Mouse (Mus musculus) MN1 (cell line): ENCODE data around the gene Pcbp2.

Source experiments
- DNase-seq: peaks from one replicate; pipeline ENCODE4 v3.0.0-alpha.2; 2016; ENCODE audit warnings: low spot score

Gene Pcbp2

DNA sequence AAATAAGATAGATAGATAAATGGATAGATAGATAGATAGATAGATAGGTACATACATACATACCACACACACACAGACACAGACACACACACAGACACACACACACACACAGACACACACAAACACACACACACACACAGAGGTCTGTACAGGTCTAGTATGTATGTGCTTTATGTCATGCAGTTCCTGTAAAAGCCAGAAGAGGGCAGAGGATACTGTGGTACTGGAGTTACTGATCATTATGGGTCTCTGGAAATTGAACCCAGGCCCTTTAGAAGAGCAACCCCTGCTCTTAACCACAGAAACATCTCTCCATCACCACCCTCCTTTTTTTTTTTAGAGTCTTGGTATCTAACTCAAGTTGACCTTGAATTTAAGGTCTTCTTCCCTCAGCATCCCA, 6.7 kb upstream of the Pcbp2 start:
- peak; percentile 56 for DNase-seq

DNA sequence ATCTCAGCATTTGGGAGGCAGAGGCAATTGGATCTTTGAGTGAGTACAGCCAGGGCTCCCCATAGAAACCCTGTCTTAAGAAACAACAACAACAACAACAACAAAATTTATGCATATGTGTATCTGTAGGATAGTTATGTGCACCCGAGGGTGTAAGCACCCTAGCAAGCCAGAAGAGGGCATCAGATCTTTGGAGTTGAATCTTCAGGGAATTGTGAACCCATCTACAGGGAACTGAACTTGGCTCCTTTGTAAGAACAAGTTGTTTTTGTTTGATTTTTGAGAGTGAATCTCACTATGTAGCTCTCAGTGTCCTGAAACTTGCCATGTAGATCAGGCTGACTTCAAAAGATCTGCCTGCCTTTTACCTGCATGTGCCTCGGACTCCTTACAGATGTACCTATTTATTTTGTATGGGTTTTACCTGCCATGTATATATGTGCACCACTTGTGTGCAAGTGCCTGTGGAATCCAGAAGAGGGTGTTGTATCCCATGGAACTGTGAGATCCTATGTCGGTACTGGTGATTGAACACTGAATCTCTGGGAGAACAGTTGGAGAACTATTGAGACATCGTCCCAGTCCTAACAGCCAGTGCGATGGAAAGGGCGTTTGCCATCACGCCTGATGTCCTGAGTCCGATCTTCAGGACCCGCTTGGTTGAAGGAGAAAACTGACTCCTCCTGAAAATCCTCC, 1.5 kb upstream of the Pcbp2 start:
- no peak for DNase-seq

DNA sequence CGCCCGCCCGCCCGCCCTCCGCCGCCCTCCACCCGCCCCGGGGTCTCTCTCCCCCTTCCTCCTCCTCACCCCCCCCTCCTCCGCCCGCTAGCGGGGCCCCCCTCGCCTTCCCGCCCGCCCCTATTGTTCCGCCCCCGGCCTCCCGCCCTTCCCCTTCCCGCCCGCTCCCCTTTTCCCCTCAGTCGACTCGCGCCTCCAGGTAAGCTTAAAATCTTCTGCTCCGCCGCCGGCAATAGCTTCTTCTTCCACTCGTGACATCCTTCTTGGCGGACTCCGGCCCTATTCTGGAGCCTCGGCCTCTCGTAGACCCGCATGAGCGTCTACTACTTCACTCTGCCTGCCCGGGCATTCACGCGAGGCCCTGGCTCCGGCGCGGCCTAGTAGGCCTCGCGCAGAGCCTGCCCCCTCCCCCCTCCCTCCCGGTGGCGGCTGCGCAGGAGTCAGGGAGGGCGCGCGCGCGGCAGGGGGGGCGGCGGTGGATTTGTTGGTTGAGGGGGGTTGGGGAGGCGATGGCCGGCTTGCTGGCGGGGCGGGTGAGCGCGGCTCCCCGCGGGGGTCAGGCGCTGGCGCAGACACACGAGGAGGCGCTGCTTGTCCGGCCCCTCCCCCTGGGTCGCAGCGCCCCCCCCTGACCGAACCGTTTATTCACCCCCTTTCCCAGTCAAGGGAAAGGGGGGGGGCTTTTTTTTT, 411 bp downstream of the Pcbp2 start:
- peak; percentile 91 for DNase-seq

DNA sequence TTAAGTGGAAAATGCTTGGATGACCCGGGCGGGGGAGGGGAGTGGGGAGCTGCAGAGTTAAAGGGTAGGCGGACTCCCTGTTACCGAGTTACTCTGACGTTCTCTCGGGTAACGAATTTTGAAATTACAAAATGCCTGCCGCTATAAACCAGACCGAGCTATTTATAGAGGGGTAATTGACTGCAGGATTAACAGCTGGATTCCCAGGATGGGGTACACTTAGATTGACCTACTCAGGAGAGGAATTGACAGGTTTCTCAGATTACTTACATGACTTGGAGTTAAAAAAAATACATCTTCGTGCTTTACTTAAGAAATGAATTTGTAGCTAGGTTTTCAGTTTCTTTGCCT, 931 bp downstream of the Pcbp2 start:
- DNase-seq = peak; percentile 83

DNA sequence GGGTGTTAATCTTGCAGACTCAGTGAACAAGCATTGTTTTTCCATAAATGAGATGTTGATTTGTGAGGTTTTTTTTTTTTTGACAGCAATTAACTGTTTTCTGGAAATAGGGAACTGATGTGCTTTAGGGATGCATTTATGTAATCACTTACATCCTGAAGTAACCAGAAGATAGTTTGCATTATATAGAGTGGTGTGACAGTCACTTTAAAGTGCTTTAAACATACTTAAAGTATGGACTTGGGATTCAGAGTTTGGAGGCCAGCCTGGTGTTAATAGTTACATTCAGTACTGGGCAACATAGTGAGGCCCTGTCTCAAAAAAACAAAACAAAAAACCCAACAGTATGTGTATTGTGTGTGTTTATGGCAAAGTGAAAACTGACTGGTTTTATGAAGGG, 1.4 kb downstream of the Pcbp2 start:
- no peak for DNase-seq

DNA sequence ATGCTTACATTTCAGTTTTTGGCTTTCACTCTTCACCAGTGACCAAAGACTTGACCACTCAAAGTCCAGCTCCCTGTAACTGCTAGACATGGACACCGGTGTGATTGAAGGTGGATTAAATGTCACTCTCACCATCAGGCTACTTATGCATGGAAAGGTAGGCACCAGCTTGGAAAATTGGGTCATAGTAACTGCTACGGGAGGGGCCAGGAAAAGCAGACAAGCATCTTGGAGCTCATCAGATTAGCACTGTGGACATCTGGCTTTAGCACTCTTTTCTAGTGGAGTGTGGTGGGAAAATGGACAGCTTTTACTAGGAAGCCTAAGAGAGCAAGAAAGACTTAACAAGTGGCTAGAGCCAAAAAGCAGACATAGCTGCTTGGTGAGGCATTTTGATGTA, 2.9 kb downstream of the Pcbp2 start:
- peak; percentile 49 for DNase-seq

DNA sequence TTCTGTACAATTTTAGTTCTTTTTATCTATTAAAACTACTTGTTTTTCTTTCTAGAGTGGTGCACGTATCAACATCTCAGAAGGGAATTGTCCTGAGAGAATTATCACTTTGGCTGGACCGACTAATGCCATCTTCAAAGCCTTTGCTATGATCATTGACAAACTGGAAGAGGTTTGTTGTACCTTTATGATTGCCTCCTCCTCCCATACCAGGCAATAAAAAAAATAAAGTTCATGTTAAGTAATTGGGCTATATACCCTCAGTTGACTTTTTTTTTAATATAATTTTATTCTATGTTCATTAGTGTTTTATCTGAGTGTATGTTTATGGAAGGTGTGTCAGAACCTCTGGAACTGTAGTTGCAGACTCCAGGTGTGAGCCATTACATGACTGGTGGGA, 4.2 kb downstream of the Pcbp2 start:
- no peak for DNase-seq

DNA sequence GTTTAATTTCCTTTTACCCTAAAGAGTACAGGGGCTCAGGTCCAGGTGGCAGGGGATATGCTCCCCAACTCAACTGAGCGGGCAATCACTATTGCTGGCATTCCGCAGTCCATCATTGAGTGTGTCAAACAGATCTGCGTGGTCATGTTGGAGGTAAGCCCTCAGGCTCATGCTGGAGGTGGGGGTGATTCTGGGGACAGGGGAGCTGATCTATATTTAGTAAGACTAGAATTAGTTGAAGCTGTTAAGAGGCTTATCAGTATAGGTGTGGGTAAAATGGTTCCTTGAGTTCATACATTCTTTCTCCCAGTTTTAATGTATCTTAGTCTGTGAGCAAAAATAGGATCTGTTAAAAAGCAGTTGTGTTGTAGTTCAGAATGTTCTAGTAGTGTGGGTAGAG, 12.8 kb downstream of the Pcbp2 start:
- DNase-seq = no peak

DNA sequence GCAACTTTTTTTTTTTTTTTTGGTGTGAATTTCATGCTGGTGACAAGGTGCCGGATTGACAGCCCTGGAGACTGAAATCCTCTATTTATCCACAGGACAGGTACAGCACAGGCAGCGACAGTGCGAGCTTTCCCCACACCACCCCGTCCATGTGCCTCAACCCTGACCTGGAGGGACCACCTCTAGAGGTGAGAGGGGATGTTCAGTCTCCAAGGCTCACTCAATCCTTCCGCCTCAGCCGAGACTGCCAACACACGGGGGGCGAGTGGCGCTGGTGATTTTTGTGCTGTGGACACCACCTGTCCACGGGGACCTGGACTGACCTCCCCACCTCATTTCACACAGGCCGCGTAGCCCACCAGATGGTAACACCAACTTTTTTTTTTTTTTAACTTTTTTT, 15.5 kb downstream of the Pcbp2 start:
- DNase-seq = no peak

DNA sequence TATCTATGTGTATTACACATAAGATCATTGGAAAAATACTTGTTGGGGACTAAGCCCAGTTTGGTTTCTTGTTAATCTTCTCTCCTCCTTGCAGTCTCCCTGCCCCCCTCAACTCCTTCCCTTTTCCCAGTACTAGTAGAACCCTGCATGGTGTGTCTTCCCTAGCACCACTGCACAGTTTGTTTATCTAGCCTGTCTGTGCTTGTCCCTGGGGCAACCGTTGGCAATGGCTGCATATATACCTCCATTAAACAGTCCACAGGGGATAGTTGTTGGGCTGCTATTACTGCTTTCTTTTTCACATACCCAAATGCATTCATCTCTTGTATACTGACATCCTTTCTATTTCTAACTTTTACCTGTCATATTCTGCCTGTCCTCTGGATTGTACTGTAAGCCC, 17.3 kb downstream of the Pcbp2 start:
- no peak for DNase-seq

DNA sequence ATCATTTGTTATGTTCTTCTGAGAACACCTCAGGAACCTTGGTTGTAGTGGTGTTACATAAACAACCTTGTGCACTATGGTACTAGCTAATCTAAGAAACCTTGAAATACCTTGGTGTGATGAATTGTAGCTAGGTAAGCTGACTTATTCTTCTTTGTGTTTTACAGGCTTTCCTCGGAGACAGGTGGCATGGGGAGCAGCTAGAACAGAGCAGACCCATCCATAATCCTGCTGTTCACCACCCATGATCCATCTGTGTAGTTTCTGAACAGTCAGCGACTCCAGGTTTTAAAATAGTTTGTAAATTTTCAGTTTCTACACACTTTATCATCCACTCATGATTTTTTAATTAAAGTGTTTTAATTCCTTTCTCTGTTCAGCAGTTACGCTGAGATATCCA, 28.0 kb downstream of the Pcbp2 start:
- no peak for DNase-seq

DNA sequence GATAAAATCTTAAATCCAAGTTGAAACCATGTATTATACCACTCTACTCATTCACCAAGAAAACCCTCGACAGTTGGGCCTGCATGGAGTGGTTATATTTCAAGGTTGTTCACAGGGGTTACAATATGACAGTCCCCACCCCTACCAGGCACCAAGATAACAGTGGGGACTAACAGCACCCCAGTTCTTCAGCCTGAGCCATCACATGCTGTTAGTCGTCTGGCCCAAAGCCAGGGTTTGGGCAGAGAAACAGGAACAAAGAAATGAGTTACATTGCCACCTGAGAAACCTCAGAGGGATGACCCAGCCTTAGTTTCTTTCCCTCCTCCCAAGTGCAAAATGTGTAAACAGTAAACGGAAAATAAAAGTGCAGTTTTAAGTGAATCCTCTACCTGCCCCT, 29.0 kb downstream of the Pcbp2 start:
- no peak for DNase-seq

DNA sequence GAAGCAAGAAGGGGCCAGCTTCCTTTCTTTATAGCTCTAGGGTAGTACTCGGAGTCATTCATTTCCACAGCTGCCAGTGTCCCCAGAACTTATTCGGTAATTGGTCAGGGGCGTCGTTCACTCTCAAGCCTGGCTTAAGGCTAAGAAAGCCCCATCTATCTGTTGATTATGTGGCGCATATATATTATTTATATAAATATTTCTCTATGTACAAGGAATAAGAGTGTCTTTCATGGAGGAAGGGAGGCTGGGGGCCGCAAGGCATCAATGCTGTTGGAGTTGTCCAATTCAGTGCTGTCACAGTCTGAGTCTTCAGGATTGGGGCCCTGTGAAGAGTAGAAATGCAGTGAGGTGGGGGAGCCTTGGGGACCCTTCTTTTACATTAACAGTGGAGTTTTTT, 29.5 kb downstream of the Pcbp2 start:
- no peak for DNase-seq

DNA sequence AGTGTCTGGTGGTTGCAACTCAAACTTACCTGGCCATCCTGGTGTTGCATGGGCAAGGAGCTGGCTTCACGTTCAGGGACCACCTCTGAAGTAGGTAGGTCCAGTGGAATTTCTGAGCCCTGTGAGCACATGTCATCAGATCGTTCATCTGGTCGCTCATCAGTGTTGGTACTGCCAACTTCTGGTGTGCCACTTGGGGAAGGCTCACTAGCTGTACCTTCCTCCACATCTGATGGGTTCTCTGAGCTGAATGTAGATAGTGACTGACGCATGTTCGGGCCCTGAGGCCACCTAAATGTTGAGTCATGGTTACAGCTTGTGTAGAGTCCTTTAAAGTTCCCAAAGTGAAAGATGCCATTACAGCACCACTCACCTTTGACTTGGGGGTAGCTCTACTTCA, 30.1 kb downstream of the Pcbp2 start:
- no peak for DNase-seq

DNA sequence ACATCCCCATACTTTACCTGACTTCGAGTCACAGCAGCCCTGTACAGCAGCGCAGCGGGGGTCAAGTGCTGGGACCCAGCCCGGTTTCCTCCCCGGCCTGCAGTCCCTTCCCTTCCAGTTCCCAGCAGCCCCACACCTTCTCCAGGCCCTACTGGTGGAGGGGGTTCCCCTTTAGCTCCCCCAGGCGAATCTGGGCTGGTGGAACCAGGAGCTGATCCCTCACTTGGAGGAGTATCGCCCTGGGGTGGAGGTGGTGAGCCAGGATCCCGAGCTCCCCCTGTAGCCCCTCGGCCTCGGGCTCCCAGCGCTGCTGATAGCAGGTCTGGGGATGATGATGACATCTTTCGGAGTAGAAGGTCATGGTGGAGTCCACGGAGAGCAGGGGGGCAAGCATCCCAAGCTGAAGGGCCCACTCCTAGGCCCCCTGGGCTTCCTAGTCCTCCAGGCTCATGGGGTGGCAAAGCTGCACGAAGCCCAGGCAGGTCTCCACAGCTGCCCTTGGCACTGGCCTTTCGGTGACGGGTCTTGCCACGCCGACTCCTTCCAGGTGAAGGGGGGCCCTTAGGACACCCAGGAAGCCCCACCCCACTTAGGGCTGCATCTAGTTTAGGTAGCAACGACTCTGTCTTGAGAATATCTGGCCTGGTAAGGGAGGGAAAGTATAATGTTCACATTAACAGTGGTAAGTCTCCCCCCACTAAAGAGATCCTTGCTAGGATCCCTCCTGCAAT, 30.9 kb downstream of the Pcbp2 start:
- DNase-seq = no peak

DNA sequence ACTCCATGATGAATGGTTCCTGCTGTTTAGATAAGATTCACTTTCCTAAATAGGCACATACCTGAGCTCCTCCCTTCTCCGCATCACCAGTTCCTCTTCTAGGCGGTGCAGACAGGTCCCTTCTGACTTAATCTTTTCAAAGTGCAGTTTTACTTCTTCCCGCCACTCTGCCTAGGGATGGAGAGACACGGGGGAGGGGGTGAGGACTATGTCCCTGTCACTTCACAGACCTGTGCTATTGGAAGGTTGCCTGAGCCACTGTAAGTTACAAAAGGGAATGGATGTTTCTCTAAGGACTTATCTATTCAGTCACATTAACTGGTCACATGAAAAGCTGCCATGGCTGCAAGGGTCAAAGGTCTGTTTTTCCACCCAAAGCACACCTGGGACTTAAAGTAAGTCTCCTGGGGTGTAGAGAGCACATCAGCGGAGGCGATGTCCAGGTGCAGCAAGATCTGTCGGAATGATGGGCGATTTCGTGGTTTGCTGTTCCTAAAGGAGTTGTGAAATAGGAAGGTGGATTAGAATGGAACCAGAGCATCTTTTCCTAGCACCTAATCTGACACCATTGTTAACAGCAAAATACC, 32.0 kb downstream of the Pcbp2 start:
- DNase-seq = no peak

DNA sequence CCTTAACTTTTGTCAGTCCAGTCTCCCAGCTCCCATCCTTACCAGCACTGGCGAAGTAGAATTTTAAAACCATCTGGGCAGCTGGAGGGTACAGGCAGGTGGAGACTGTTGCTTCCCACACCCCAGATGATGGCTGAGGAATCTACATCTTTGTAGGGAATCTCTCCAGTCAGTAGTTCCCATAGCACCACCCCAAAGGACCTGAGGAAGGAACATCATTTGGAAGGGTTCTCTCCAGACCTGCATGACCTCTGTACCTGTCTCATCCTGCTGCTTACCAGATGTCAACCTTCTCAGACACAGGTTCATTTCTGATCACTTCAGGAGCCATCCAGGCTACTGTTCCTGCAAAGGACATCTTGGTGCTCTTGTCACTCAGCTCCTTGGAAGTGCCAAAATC, 33.1 kb downstream of the Pcbp2 start, which contains the start of gene Gm10337:
Gene Gm10337, plus strand, starts transcription at position 276 of the 400 bp plus-strand sequence.
- DNase-seq = no peak

DNA sequence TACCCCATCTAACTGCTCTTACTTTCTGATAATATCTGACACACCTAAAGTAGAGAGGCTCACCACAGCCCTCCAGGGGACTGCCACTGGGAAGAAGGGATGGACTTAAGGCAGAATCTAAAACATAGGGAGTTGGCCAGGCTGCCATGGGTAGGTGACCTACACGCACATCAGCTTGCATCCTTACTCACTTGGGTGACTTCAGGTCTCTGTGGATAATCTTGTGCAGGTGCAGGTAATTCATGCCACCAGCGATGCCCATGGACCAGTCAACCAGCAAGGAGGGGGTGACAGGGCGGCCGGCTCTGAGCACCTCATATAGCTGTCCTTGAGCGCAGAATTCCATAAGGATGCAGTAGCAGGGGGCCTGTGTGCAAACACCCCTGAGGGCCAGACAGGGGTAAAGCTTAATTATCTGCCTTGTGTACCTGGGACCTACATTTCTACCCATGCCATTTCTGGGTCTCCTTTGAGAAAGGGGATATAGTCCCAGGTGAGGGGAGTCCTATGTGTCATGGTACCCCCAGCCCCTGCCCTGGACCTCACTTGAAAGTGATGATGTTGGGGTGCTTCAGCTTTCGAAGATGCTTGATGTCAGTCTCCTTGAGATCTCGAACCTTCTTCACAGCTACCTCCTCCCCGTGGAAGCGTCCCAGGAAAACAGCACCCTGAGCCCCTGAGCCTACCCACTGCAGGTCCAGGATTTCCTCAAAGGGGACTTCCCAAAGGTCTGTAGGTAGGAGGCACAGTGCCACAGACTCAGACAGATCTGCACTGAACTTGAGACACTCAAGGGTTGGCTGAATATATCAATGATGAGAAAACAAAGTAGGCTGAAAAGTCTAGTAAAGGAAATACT, 33.8 kb downstream of the Pcbp2 start:
- no peak for DNase-seq

DNA sequence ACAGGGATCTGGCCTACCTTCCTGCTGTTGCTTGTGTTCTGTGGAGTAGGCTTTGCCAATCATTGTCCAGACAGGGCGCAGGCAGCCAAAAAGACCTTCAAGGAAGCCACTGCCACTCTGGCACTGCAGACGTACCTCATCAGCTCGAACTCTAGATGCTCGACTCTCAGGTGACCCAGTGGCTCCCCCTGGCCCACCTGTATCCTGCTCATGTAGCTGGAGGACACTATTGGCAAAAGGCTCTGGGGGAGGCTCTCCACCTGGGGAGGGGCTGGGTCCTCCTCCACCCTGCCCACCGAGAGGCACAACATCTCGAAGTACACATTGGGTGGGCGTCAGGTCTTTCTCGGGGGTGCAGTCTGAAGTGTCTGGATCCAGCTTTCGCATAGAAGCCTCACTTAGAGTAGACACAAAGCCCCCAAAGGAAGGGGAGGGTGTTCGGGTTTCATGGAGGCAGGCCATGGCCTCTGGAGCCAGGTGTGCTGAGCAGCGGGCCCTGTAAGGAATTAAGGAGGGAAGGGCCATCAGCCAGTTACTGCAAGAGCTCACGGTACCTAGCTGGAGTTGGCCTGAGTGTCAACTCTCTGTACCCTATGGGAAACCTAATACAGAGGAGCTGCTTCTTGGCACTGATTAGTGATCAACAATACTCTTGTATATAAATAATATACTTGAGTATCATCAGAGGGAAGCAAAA, 34.9 kb downstream of the Pcbp2 start:
- no peak for DNase-seq

DNA sequence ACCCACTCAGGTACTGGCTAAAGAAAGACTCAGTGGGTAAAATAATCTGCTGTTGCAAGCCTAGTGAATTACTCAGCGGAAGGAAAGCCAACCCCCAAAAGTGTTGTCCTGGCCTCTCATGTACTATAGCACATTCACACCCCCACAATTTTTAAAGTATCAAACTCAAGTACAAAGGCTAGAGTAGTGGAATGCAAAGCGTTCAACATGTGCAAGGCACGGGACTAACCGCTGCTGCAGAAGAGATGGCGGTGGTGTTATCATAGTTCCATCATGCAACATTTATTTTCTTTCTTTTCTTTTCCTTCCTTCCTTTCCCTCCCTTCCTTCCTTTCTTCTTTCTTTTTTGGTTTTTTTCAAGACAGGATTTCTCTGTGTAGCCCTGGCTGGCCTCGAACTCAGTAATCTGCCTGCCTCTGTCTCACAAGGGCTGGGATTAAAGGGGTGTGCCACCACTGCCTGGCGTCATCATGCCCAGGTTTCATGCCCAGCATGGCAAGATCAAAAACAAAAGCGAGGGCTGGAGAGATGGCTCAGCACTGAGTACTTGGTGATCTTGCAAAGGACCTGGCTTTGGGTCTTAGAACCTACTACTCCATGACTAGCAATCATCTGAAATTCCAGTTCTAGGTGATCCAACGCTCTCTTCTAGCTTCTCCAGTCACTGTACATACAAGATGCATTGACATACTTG, 35.6 kb downstream of the Pcbp2 start:
- no peak for DNase-seq

DNA sequence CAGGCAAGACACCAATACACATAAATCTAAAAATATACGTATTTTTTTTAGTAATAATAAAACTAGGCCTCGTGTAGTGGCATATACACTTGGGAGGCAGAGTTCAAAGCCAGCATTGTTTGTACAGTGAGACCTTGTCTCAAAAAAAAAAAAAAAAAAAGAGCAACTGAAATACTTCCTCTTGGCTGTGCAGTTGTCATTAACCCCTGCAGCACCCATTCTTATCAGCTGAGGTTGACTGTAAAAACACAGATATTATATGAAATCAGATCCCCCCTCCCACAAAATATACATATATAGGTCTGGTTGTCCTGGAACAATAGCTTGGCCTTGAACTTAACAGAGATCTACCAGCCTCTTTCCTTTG, 36.1 kb downstream of the Pcbp2 start:
- no peak for DNase-seq
